Mouse (Mus musculus): ENCODE measurements around the gene Ccdc172. TPM values are rescaled to one million over a fixed set of nuclear protein-coding genes. Genes with fewer than 3 reads are reported as not detected.

The Ccdc172 gene
- not detected for total RNA-seq (2023)

GRCm38 (mm10) chr19:58511818-58512217 is at the start of gene Ccdc172:
TSS of gene Ccdc172 (plus strand) at chr19:58511993.

Other genes starting within 250 kb of the Ccdc172 start
- gene Gfra1, start 56.1 kb upstream of the Ccdc172 start, total RNA-seq (2023) = not detected
- 1 to 10 TPM; 1.0 to 1.8 TPM for gene Pnlip, start 140.5 kb downstream of the Ccdc172 start, total RNA-seq (2023)
- not detected for gene Pnliprp1, start 216.9 kb downstream of the Ccdc172 start, total RNA-seq (2023)
- not detected for gene Pnliprp2, start 247.7 kb downstream of the Ccdc172 start, total RNA-seq (2023)

Data from monocyte, adult 59 days (primary cell).